8 mouse cellular contexts compared by ENCODE assay signal in genomic region chr17:84877864-84878224, GRCm38 (mm10).
DNase-seq lines count a peak whose midpoint lies in the region; ATAC-seq and TF ChIP-seq lines count a peak whose summit lies in the region.

No protein-coding gene starts in this region.

- DNase-seq in Patski (ENCODE audit: low read depth, low spot score) = no peak
- peak; percentile 90 for DNase-seq in cerebellum, adult 9-10 months
- peak; percentile 84 for DNase-seq in hindbrain, embryonic 11.5 days (ENCODE audit: low spot score)
- DNase-seq in layer of hippocampus, postnatal 25 days (ENCODE audit: extremely low spot score in 1 of 2, low spot score in 1 of 2) = peak; percentile 42 to 77
- peak; percentile 76 for DNase-seq in lung, postnatal 25 days (ENCODE audit: low spot score)
- peak; percentile 87 for DNase-seq in retina, embryonic 14.5 days (ENCODE audit: low spot score)
- DNase-seq in urinary bladder, adult 2 months (ENCODE audit: low spot score) = peak; percentile 36

- in situ Hi-C loops in Patski (cut with MboI; ENCODE audit: low pct_unique_long_range_greater_than_20kb) = loop anchor here (10.0 kb wide), 3 partner anchors 147 to 307 kb away; partner anchors contain the start of gene Slc3a1

- no peaks in the 10 kb centered on the region for H3K9me3 ChIP-seq in hindbrain, embryonic 11.5 days (ENCODE audit: control insufficient read depth, low read length)

- H3K27me3 ChIP-seq in Patski = peaks cover 7% of the 10 kb centered on the region
- no peaks in the 10 kb centered on the region for H3K27me3 ChIP-seq in hindbrain, embryonic 11.5 days (ENCODE audit: control insufficient read depth, insufficient read depth, low read length)

- no peaks in the 10 kb centered on the region for H3K36me3 ChIP-seq in hindbrain, embryonic 11.5 days (ENCODE audit: control insufficient read depth, insufficient read depth, low read length)

- POLR2A ChIA-PET in Patski (lab: Charles Lee) = no interaction called here

- no peak overlapping the region for H3K27ac ChIP-seq in hindbrain, embryonic 11.5 days (ENCODE audit: low read depth, low read length)

- H3K9ac ChIP-seq in hindbrain, embryonic 11.5 days (ENCODE audit: low read depth, low read length) = no peak overlapping the region

- CTCF ChIA-PET in Patski (lab: Charles Lee) = interaction anchor here (2.5 kb wide), 1 partner anchor 312 kb away, joined by 9 read pairs; no protein-coding TSS in a partner anchor

- 21% methylated on average over 10 of the region's 10 CpGs for WGBS in hindbrain, embryonic 11.5 days

- ATAC-seq in Patski = peak; percentile 29
- ATAC-seq in frontal cortex, adult (ENCODE audit: low TSS enrichment) = peak; percentile 64
- ATAC-seq in hindbrain, embryonic 11.5 days (ENCODE audit: low FRiP score) = peak; percentile 74

- no peak overlapping the region for H3K4me2 ChIP-seq in hindbrain, embryonic 11.5 days (replicated peaks; ENCODE audit: low read depth, low read length)

- no peaks in the 10 kb centered on the region for H3K4me1 ChIP-seq in hindbrain, embryonic 11.5 days (replicated peaks; ENCODE audit: control insufficient read depth, insufficient read depth, low read length)

- TF ChIP-seq CTCF in Patski (IDR thresholded peaks at IDR 0.05) = peak; percentile 97

- H3K4me3 ChIP-seq in hindbrain, embryonic 11.5 days (ENCODE audit: low read depth, low read length) = no peak overlapping the region
